Mouse (Mus musculus): ENCODE data around the gene H2-Q6.
"Not testable (repeated sequence)": the region's sequence is repeated elsewhere in the genome, so short reads cannot be mapped to it uniquely, and the experiment has no call there.

The H2-Q6 gene

DNA sequence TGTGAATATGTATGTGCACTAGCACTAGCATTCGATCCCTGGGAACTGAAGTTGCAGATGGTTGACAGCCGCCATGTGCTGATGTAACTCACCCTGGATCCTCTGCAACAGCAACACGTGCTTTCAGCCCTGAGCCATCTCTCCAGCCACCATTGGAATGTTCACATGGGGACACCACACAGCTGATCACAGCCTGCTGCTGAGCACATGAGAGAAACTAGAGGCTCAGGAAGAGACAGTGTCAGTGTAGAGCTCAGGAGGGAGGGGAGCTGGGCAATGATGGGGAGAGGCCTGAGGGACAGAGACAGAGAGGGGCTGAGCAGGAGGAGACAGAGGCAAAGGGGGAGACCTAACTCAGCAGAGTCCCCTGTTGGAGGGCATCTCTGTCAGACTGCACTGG is 10.9 kb downstream of the H2-Q6 start:
- not testable (repeated sequence) for DNase-seq

DNA sequence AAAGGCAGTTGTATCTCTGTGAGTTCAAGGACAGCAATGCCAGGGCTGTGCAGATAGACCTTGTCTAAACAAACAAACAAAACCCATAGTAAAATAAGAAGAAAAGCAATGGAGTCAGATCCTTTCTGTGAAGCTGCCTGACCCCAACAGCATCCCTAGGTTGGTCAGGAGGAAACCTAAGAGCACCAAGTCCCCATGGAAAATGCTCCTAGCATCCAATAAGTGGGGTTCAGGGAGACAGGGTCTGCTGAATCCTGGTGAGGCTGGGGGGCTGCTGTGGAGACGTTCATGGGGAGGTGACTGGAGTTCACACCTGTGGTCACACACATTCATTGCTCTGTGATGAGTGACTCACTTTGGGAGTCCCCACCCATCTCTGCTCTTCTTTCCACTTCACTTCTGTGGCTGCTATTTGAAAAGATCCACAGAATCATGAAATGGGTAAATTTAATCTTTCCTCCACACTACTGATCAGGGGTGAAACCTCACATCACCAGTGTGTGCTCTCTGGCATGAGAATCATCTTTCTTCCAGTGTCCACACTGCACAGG is 12.8 kb downstream of the H2-Q6 start:
- not testable (repeated sequence) for DNase-seq

DNA sequence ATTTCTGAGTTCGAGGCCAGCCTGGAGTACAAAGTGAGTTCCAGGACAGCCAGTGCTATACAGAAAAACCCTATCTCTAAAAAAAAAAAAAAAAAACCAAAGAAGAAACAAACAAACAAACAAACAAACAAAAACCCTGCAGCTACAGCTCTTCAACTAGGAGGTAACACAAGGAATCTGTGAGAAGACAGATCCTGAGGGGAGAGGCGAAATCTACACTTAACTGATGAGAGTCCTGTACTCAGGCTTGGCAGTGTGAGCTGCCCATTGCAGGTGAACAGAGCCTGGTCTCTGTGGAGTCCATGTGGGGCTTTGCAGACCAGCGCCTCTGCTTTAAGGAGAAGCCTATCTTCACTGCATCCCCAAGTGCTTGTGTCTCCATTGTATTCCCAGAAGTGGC is 13.7 kb downstream of the H2-Q6 start:
- DNase-seq, result not testable (repeated sequence)

DNA sequence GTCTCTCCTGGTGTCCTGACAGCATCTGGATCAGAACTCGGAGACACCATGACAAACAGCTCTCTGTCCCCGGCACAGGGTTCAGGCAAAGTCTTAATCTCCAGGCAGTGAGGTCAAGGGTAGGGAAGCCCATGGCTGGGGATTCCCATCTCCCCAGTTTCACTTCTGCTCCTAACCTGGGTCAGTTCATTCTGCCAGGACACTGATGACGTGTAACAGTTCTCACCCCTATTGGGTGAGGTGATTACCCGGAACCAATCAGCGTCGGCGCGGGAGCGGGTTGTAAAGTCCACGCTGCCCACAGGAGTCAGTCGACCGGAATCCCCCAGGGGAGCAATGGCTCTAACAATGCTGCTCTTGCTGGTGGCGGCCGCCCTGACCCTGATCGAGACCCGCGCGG is 14.2 kb downstream of the H2-Q6 start, which contains the start of gene H2-Q7:
H2-Q7 (plus strand) TSS at position 271 of the 400 bp plus-strand sequence.
- DNase-seq, result peak; percentile 28

DNA sequence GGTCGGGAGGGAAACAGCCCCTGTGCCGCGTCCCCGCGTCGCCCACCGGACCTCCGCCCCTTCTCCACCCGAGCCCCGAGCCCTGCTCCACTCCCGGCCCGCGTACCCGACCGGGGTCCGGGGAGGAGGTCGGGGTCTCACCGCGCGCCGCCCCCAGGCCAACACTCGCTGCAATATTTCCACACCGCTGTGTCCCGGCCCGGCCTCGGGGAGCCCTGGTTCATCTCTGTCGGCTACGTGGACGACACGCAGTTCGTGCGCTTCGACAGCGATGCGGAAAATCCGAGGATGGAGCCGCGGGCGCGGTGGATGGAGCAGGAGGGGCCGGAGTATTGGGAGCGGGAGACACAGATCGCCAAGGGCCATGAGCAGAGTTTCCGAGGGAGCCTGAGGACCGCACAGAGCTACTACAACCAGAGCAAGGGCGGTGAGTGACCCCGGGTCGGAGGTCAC is 14.7 kb downstream of the H2-Q6 start:
- not testable (repeated sequence) for DNase-seq

DNA sequence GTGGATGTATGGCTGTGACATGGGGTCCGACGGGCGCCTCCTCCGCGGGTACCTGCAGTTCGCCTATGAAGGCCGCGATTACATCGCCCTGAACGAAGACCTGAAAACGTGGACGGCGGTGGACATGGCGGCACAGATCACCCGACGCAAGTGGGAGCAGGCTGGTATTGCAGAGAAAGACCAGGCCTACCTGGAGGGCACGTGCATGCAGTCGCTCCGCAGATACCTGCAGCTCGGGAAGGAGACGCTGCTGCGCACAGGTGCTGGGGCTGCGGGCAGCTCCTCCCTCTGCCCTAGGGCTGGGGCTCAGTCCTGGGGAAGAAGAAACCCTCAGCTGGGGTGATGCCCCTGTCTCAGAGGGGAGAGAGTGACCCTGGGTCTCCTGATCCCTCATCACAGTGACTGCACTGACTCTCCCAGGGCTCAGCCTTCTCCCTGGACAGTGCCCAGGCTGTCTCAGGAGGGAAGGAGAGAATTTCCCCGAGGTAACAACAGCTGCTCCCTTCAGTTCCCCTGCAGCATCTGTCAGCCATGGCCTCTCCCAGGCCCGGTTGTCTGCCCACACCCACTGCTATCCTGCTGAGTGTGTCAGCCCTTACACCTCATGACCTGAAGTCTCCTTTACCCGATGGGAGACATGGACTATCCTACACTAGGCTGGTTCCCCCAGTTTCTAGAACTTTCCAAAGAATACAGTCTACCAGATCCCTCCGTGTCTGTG is 15.4 kb downstream of the H2-Q6 start:
- not testable (repeated sequence) for DNase-seq

DNA sequence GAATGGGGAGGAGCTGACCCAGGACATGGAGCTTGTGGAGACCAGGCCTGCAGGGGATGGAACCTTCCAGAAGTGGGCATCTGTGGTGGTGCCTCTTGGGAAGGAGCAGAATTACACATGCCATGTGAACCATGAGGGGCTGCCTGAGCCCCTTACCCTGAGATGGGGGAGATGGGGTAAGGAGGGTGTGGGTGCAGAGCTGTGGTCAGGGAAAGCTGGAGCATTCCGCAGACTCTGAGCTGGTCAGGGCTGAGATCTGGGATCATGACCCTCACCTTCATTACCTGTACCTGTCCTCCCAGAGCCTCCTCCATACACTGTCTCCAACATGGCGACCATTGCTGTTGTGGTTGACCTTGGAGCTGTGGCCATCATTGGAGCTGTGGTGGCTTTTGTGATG is 17.7 kb downstream of the H2-Q6 start:
- DNase-seq, result not testable (repeated sequence)

DNA sequence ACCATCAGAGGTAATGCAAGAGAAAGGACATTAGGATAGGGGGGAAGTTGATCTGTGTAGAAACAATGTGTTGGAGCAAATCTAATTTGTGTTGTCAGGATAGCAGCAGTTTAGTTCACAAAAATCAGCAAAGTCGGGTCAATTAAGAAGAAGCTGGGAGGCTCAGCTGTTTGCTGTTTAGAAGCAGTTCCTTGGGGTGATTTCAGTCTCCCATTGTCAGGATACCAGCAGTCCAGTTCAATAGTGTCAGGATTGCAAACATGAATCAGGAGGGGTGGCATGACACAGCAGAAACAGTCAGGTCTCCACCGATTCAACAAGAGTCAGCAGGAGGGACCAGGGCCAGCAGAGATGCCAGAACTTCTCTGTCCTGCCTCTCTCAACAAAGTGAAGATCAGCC is 19.9 kb downstream of the H2-Q6 start:
- DNase-seq, result not testable (repeated sequence)

DNA sequence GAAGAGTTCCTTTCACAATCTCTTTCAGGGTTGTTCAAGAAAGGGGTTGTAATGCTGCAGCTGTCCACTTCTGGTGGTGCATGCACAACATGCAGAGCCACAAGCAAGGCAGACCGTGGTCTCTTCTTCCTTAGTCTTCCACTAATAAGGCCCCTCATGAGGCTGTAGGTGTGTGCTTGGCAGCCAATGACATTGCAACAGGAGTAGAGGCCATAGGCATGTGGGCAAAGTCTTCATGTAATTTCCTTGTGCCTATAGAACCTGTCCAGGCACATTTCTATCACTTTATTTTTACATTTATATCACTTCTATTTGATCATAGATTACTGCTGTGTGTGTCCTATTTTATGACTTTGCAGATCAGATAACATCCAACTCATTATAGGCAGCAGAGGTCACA is 33.6 kb downstream of the H2-Q6 start:
- not testable (repeated sequence) for DNase-seq

DNA sequence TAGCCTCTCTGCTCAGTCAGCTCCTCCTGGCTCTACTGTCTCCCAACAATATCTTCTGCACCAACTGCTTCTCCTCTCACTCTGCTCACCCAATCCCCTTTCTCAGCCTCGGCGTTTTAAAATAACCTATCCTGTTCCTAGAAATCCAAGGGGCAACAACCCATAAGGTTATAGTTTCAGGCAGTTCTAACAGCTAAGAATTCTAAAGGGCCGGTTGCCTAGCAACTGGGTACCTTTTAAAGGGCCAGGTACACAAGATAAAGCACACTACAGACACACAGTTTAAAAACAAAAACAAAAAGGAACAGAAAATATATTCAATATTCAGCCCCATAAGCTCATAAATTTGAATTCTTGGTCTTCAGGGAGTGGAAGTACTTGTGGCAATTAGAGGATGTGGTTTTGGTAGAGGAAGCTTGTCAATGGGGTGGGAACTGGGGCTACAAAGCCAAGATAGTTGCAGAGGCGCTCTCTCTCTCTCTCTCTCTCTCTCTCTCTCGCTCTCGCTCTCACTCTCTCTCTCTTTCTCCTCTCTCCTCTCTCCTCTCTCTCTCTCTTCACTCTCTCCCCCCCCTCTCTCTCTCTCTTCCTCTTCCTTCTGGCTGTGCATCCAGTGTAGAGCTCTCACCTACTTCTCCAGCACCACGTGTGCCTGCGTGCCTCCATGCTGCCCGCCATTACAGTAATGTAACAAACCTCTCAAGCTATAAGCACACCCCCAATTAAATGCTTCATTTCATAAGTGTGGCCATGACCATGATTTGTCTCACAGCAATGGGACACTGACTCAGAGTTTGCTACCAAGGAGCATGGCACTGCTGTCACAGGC is 36.1 kb downstream of the H2-Q6 start:
- DNase-seq, result not testable (repeated sequence)

DNA sequence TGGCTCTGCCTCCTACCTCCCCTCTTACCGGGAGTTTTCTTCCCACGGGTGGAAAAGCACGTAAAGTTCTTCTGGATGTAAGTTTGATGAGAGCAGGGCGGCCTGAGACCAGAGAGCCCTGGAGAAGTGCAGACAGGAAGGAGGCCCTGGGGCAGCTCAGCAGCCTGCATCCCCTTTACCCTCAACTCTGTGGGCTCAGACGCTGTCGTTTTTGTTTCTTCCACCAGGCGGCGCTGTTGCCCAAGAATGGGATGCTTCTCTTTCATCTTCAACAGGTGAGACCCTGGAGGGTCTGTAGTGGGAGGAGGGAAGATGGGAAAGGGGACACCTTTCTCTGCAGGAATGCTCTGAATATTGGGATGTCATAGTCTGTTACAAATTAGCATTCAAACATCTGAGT is 41.0 kb downstream of the H2-Q6 start:
- not testable (repeated sequence) for DNase-seq

DNA sequence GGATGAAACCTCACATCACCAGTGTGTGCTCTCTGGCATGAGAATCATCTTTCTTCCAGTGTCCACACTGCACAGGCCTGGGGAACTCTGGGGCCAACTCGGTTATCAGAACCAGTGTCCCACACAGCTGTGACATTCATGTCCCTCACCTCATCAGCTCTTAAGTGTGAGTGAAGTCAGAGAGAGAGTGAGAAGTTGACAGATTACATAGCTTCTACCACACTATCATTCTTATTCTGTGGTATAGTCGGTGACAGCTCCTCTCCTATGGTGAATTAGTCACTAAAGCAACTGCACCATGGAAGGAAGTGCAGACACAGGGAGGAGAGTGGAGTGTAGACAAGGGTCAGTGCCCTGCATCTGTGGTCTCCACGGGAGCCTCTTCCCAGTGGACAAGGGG is 44.3 kb downstream of the H2-Q6 start:
- not testable (repeated sequence) for DNase-seq

DNA sequence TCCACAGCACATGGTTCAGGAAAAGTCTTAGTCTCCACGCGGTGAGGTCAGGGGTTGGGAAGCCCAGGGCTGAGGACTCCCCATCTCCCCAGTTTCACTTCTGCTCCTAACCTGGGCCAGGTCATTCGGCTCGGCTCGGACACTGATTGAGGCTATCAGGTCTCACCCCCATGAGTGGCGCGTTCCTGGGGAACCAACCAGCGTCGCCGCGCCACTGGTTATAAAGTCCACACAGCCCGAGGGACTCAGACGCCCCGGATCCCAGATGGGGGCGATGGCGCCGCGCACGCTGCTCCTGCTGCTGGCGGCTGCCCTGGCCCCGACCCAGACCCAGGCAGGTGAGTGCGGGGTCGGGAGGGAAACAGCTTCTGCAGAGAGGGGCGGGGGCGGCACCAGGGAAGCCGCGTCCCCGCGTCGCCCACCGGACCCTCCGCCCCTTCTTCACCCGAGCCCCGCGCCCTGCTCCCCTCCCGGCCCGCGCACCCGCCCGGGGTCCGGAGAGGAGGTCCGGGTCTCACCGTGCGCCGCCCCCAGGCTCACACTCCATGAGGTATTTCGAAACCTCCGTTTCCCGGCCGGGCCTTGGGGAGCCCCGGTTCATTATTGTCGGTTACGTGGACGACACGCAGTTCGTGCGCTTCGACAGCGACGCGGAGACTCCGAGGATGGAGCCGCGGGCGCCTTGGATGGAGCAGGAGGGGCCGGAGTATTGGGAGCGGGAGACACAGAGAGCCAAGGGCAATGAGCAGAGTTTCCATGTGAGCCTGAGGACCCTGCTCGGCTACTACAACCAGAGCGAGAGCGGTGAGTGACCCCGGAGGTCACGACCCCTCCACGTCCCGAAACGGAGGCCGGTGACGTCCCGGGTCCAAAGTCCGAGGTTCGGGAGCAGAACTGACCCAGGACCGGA is 45.4 kb downstream of the H2-Q6 start, which contains the start of gene H2-Q10:
H2-Q10 (plus strand) TSS at position 248 of the 910 bp plus-strand sequence.
- no peak for DNase-seq

All from cerebellum, adult 9-11 months (tissue).